Mouse (Mus musculus) urinary bladder, postnatal 4 days (tissue): ENCODE measurements around the gene Scp2.
"Not testable (repeated sequence)": the region's sequence is repeated elsewhere in the genome, so short reads cannot be mapped to it uniquely, and the experiment has no call there.

Experiments
- DNase-seq, 2 experiments: peaks; one replicate each; pipeline ENCODE4 v3.0.0; 2021 to 2022; ENCODE audit warnings: low spot score in 2 of 2

Scp2 gene

GRCm38 (mm10) chr4:108144880-108145279 lies at the start of gene Scp2:
Scp2 (minus strand) TSS chr4:108144998.
- DNase-seq = no peak

GRCm38 (mm10) chr4:108192821-108193323 lies 48.1 kb upstream of the Scp2 start:
- no peak for DNase-seq

GRCm38 (mm10) chr4:108182278-108182677 lies 37.5 kb upstream of the Scp2 start:
- no peak for DNase-seq

- DNase-seq = no peak
Observed at GRCm38 (mm10) chr4:108168056-108168455, 23.3 kb upstream of the Scp2 start.

- no peak for DNase-seq
Observed at GRCm38 (mm10) chr4:108166874-108167273, 22.1 kb upstream of the Scp2 start.

GRCm38 (mm10) chr4:108165152-108165895 lies 20.5 kb upstream of the Scp2 start, which contains the start of gene Echdc2:
Echdc2 (plus strand) TSS chr4:108165437.
- peak; percentile 20 to 71 for DNase-seq

- DNase-seq = no peak
Observed at GRCm38 (mm10) chr4:108163291-108163690, 18.5 kb upstream of the Scp2 start.

- no peak for DNase-seq
Observed at GRCm38 (mm10) chr4:108161936-108162335, 17.1 kb upstream of the Scp2 start.

- not testable (repeated sequence) for DNase-seq
Observed at GRCm38 (mm10) chr4:108155141-108155540, 10.3 kb upstream of the Scp2 start.

GRCm38 (mm10) chr4:108145554-108145953 lies 756 bp upstream of the Scp2 start:
- DNase-seq = not testable (repeated sequence)

GRCm38 (mm10) chr4:108143778-108144177 lies 1.0 kb downstream of the Scp2 start:
- DNase-seq = no peak

- not testable (repeated sequence) for DNase-seq
Observed at GRCm38 (mm10) chr4:108143178-108143577, 1.6 kb downstream of the Scp2 start.

GRCm38 (mm10) chr4:108136938-108137337 lies 7.9 kb downstream of the Scp2 start:
- no peak for DNase-seq

- no peak for DNase-seq
Observed at GRCm38 (mm10) chr4:108130452-108130851, 14.3 kb downstream of the Scp2 start.

GRCm38 (mm10) chr4:108128339-108128738 lies 16.5 kb downstream of the Scp2 start:
- no peak for DNase-seq

GRCm38 (mm10) chr4:108127516-108127915 lies 17.3 kb downstream of the Scp2 start:
- no peak for DNase-seq

GRCm38 (mm10) chr4:108126260-108126659 lies 18.5 kb downstream of the Scp2 start:
- DNase-seq = no peak

- DNase-seq = no peak
Observed at GRCm38 (mm10) chr4:108124104-108124503, 20.7 kb downstream of the Scp2 start.

- DNase-seq = peak; percentile 88 to 94
Observed at GRCm38 (mm10) chr4:108117924-108118876, 26.6 kb downstream of the Scp2 start.

- DNase-seq = no peak
Observed at GRCm38 (mm10) chr4:108117488-108117887, 27.3 kb downstream of the Scp2 start.

GRCm38 (mm10) chr4:108116466-108116865 lies 28.3 kb downstream of the Scp2 start:
- no peak for DNase-seq

GRCm38 (mm10) chr4:108110706-108111105 lies 34.1 kb downstream of the Scp2 start:
- DNase-seq = no peak
